Mouse (Mus musculus) adrenal gland, adult (tissue): ENCODE measurements around the gene Stard10.

ENCODE experiments used
- DNase-seq, 2 experiments: peaks; one replicate each; pipeline ENCODE4 v3.0.0; 2022 to 2023; ENCODE audit warnings: low spot score in 1 of 2; ENCODE audit not compliant: inconsistent age in 2 of 2

Stard10 gene

DNA sequence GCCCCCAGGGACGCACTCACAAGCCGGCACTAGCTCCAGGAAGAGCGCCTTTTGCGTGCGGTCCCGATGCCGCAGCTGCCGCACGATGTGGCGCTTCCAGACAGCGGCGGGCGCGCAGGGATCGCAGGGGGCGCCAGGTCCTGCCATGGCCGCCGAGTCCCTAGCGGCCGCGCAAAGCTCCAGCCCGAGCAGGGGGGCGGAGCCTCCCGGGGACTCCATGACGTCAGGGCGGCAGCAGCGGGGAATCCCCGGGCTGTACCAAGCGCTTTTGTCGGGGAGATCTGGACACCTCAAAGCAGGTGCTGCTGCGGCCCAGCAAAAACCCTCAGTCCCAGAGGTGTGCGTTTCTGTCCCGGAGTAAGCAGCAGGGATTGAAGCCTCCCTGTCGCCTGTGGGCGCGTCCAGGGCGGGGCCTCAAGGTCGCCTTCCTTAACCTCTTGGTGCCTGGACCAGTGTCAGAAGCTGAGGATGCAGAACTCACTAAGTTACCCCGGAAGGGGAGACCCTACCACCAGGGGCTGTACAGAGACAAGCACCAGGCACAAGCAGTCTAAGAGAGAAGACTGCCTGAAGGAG lies 14.9 kb upstream of the Stard10 start, which contains the start of gene Atg16l2:
Gene Atg16l2, minus strand, starts transcription at position 371 of the 576 bp plus-strand sequence.
- DNase-seq: peak; percentile 96 to 98

DNA sequence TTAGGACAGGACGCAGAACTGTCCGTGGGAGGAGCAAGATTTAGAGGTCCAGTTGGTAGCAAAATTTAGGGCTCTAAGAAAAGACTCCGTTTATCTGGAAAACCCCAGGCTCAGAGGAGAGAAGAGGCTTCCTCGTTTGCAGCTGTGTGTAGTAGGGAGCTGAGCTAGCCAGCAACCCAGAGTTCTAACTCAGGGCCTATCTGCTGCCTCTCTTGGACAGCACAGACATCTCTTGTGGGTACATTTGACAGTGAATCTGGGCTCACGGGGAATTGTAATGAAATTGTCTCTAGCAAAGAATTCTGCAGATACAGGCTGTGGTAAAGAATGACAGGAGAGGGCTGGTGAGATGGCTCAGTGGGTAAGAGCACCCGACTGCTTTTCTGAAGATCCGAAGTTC lies 14.2 kb upstream of the Stard10 start:
- DNase-seq: no peak

DNA sequence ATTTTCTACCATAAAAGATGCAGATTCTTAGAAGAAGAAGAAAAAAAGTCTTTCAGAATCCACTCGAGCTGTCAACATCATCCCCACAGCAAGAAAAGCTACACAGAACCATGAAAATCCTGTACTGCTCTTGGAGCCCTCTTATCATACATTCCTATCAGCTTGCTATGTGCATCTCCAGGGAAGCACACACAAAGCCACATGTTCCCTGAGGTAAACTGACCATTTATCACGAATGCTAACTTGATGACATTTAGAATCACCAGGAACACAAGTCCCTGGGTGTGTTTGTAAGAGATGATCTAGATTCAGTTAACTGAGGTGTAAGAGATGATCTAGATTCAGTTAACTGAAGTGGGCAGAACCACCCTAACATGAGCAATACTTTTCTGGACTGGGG lies 10.0 kb upstream of the Stard10 start:
- no peak for DNase-seq

DNA sequence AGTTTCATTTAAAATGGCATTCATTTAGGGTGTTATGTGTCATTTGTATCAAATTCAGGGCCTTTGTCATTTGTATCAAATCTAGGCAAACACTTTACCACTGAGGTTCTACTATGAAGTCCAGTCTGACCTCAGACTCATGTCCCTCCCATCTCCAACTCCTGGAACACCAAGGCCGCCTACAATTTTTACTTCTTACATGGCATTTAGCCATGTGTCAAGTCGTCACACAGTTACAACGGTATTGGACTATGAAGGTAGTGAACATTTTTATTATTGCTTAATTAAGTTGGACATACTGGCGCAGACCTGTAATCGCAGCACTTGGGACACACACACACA lies 6.9 kb upstream of the Stard10 start:
- DNase-seq: no peak

DNA sequence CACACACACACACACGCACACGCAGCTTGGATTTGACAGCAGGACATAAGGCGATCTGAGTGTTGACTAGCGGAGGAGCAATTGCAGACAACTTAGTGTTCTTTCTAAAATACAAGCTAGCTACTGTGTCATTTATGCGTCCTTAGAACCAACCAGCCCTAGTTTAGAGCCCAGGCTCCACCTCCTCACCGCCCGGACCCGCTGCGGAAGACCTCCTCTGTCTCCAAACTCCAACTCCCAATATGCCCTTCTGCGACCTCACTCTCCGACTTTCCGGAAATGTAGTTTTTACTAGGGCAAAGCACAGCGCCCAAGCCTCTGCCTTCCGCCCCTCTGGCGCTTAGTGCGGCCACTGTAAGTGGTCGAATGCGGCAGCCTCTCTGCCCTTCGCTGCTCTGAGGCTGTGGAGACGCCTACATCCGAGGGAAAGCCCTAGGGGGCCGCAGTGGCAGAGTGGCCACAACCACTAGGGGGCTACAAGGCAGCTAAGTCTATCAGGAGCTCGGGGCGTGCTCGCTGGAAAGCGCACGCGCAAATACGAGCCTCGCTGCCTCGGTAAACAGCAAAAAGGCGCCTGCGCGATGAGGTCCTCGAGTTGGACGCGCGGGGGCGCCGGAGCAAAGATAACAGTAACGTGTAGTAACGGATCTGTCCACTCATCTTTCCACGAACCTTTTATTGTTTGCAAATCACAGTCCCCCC lies 6.4 kb upstream of the Stard10 start:
- DNase-seq: peak; percentile 98 to 99

DNA sequence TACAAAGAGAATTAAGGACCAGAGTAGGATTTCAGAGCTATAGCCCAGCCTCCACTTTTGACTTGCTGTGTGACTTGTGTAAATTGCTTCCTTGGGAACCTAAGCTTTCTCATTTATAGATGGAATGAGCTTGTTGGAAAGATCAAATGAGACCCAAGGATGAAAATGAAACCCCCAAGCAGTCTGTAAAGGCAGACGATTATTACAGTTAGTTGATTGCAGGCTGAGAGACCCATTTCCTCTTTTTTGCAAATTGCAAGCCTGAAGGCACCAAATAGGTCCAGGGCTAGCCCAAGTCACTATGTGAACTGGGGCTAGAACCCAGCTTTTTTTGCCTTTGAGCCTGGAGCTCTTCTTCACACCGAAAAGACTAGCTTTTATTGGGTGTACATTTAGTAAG lies 5.8 kb upstream of the Stard10 start:
- no peak for DNase-seq

DNA sequence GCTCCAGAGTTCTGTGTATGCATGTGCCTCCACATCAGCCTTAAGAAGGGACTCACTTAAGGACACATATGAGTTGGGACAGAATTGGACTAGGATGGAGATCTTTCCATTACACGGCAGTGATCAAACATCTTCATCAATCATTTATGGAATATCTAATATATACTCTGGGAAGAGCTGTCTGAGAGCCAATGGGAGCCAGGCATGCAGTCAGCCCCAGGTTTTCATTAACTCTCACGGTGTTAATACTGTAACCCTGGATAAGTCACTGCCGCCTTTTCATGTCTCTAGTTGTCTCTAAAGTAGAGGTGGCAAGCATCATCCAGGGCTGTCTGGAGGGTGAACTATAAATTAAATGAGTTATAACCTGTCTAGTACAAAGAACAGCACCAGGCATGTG lies 3.9 kb upstream of the Stard10 start:
- DNase-seq: no peak

DNA sequence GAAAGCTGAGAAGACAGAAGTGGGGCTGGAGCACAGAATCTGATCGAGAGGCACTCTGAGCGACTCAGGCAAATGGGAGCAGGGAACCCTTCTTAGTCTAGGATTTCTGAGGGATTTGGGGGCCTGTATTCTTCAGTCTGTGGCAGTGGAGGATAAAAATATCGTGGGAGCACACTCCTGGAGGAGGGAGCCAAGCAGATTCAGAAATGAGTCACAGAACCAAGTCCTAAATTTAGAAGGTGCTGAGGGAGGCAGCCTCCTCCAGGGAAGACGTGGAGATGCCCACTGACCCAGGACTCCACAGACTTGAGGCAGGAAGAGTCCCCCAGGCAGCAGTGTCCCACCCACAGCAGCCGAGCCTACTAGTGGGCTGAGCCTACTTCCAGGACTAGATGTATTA lies 2.5 kb upstream of the Stard10 start:
- DNase-seq: no peak

DNA sequence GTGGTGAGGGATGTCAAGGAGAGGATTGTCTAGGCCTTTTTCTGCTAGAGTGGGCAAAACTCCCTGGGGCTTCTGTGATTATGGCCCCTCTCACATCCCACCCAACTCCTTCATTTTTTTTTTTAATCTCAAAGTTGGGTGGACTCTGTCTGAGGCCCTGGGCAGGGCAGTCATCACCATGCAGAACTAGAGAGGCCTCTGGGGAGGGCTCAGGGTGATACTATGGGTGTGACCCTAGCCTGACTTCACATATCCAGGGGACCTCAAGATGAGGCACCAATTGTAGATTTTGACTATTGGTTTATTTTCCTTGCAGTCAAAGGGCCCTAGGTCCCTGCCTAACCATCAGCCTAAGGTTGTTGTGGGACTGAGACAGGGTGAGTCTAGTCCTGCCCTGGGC lies 1.2 kb upstream of the Stard10 start:
- no peak for DNase-seq

DNA sequence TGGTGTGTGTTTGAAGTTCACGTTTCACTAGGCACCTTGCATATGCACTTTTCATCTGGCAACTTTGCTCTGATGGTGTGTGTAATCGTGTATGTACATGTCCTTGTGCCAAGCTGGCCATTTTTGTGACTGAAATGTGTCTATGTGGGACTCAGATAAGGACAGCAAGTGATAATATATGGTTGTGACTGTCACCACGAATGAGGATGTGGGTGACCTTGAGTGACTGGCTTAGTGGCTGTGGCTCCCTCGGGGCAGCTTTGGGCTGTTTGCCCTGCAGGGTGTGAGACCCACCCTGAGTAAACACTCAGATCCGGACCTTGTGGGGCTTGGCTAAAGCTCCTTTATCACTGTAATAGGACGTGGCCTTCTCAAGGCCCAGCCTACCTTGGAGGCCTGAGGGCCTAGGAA lies 290 bp upstream of the Stard10 start:
- no peak for DNase-seq

DNA sequence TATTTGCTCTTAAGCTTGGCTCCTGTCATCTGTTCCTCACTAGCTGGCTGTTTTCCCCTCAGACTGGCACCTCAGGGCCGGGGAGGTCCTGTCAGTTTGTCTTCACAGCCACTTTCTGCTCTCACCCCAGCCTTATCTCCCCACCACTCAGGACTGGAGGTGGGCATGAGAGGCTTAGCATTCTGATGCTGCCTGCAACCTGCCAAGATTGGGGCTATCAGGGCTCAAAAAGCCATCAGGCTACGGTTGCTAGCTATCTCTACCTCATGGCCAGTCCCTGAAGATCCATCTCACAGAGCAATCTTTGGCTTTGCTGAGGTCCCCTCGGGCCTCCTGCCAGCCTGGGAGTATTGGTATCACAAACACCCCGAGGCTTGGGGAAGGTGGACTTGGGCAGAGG lies 2.0 kb downstream of the Stard10 start:
- DNase-seq: no peak

DNA sequence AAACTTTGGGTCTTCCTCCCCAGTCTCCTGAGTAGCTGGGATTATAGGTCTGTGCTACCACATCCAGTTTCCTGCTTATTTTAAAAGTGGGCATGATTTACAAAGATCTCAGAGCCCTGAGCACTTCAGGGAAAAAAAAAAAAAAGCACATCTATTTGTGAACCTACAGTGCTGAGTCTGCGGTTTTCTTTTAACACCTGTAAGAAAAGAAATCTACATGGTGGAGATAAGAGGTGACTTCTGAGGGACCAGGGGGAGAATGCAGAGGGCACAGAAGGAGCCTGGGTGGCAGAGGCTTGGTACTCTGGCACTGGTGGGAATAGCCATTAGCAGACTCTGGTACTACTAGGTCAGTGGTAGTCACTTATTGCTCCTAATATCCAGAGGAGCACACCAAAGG lies 2.9 kb downstream of the Stard10 start:
- DNase-seq: no peak

DNA sequence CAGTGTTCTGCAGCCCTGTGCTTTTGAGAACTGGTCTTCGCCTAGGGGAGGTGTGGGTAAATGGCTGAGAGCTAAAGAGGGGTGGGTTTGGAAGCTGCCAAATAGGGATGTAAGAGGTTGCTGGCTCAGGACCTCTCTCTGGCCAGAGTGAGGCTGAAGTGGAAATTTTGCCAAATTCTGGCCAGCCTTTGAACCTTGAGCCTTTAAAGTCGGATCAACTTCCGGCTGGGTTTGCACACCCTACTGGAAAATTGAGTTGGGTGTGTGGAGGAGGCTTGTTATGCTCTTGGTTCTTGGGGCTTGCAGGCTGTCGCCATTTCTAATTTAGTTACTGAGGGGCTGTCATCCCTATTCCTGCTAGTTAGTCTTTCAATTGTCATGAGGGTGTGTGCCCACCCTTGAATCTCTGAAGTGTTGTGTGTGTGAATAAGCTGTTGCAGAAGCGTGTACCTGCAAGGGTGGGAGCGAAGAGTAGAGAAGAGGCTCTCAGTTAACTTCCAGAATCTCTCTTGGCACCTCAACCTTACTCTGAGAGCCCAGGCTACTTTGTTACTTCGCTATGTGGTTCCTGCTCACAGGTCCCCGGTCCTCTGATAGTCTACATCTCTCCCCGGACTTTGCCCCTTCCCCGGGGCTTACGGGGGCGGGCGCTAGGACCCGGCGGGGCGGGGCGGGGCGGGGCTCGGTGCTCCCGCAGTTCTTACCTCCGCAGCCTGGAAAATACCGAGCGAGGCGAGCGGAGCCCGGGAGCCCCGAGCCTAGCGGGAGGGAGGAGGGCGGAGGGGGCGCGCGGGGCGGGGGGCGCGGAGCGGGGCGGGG lies 3.7 kb downstream of the Stard10 start:
- peak; percentile 64 to 80 for DNase-seq

DNA sequence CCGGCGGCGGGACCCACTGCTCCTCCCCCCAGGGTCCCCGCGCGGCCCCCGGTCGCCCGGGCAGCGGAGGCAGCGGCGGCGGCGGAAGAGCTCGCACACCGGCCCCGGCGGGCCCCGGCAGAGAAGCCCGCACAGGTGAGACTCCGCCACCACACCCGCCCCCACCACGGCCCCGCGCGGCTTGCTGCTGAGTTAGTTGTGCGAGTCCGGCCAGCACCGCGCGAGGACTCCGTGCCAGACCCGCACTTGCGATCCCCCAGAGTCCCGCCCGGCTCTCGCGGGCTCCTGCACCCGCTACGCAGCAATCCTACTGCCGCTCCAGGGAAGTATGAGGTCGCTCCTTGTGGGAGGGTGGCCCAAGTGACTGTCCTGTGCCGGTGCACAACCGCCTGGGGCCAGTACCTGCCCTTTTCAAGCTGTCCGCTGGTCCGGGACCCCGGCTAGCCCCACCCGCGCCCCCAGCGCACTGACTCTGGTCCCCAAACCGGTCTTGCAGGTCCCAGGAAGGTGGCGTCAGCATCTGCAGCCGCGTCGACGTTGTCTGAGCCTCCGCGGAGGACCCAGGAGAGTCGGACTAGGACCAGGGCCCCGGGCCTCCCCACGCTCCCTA lies 4.4 kb downstream of the Stard10 start:
- DNase-seq: peak; percentile 67 to 82

DNA sequence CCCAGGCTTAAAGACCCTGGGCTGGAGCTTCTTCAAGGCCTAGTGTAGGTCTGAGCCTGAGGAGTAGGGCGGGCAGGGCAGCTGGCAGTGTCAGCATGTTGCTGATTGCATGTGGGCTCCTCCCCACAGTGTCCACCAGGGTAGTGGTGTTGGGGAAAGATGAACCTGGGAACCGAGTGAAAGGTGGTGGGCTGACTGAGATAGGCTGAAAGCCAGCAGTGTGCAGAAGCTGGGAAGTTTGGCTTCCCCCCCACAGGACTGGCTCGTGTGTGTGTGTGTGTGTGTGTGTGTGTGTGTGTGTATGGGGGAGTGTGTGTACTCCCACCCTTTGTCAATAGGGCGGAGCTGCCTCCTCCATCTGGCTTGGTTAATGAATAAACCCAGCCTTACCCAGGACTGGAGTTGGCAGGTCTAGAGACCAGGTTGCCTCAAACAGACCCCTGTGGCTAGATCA lies 6.3 kb downstream of the Stard10 start:
- peak in 1 of 2 experiments; percentile 51 for DNase-seq

DNA sequence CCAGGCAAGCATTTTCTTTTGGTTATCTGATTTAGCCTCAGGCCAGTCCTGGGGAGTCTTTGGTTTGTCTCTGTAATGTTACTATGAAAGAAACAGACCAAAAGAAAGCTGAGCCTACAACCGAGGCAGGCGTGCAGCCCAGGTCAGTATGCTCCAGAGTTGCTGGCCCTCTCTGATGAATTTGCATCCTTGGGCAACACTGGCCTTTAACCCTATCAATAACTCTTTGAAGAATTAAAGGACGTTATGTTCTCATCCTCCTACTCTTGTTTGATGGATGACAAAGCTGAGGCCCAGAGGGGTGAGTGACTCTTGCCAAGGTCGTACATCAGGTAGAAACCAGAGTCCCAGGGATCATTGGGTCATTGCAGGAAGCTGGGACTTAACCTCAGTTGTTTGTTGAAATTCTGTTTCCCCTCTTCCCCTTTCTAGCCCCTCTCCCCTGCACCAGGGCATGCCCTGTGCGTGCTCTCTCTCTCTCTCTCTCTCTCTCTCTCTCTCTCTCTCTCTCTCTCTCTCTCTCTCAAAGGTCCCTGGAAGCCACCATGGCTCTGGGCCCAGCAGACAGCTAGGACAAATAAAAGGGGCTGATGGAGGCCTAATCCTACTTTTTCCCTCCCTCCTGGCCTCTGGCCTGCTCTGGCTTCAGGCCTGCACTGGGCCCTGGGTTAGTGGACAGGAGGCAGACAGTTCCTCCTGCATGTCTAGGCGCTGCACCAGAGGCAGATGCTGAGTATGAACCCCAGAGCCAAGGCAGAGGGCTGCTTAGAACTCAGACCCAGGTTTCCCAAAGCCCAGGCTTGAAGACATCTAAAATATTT lies 7.5 kb downstream of the Stard10 start:
- peak; percentile 66 to 76 for DNase-seq

DNA sequence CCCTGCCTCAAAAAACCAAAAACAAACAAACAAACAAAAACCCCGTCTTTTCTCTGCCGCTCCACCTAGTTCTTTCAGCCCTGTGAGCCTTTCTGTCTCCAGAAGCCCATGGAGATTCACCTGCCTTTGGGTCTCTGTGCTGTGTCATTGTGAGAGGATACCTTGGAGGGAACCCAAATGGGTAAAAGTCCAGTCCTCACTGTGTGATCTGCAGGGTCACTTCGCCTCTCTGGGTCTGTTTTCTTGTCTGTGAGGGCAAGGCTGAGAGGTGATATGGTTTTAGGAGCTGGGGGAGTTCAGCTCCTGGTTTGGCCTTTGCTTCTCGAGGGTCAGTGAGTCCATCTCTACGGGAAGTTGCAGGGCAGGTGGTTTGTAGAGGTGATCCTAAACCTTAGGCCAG lies 9.1 kb downstream of the Stard10 start:
- DNase-seq: no peak

DNA sequence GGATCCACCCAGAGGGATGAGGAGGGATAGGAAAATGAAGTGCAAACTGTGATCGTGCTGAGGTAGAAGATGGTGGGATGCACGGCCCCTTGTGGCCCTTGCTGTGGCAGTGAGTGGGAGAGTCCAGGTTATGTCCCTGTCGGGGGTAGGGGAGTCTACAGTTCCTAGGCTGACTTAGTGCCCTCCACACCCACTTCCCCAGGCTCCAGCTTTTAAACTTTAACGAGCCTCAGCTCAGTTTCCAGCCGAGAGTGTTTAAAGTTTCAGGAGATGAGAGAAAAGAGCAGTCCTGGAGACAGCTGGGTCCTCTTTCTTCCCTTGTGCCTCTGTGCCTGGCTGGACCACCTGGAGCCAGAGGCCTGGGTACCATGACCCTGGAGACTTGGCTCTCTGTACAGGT lies 10.4 kb downstream of the Stard10 start:
- DNase-seq: no peak

DNA sequence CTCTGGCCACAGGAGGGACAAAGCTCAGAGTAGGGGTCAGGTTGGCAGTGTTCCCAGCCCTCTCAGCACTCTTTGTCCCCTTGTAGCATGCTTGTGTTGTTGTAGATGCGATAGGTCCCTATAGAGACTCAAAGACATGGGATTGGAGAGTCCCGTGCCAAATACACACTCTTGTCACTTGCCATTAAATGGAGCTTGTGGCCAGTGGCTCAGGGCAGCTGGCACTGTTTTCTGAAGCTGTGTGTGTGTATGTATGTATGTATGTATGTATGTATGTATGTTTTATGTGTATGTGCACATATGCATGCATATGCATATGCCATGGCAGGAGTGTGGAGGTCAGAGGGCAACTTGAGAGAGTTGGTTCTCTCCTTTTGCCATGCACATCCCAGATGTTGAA lies 10.9 kb downstream of the Stard10 start:
- DNase-seq: no peak

DNA sequence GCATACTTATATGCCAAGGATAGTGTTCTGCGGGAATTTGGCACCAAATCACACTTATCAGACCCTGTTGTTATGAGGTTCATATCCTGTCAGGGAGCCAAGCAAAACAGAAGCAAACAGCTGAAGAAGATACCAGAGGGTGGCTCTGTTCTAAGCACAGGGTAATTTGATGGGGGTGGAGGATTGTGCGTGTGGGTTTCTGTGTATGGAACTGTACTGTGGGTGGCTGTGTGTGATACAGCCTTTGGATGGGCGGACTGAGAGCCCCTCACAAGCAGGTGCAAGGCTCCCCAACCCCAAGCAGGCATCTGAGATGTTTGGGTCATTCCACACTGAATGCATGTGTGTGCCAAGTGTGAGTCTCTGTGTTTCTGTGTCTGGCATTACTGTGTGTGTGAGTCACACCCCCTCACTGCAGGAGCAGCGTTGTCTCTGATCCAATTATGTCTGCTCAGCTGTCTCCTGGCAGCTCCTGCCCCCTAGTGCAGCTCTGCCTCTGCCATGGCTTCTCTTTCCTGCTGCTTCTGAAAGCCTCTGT lies 11.8 kb downstream of the Stard10 start:
- peak; percentile 71 to 80 for DNase-seq

DNA sequence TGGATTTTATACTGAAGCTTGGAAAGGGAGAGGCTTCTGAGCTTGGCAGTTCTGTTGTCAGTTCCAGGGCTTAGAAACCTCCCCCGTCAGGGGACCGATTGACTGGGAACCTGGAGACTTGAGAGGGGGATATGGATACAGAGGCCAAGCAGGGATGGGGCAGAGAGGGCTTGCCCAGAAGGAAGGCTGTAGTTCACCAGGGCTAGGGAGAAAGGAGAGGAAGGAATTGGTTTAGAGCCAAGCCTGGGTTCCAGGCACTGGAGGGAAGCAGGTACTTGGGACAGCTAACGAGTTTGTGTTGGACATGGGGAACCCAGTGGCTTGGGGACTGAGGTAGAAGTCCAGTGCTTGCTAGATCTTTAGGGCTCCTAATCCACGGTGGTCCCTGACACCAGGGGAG lies 12.7 kb downstream of the Stard10 start:
- DNase-seq: no peak
